Mouse (Mus musculus): Measurements from ENCODE around the gene Flt3l. TPM values are rescaled to one million over a fixed set of nuclear protein-coding genes. Genes with fewer than 3 reads are reported as not detected.
A peak's percentile ranks its signal among the peaks of the same experiment; 100 is the strongest.

The Flt3l gene
- total RNA-seq, 2 experiments from 2014 or later = 17.4 to 22.7 TPM

GRCm38 (mm10) chr7:45147267-45147666 lies 11.0 kb upstream of the Flt3l start:
- ATAC-seq (ENCODE audit: poor library complexity, severe bottlenecking) = no peak

GRCm38 (mm10) chr7:45145460-45145859 lies 9.2 kb upstream of the Flt3l start:
- ATAC-seq (ENCODE audit: poor library complexity, severe bottlenecking) = no peak

GRCm38 (mm10) chr7:45144368-45145174 lies 8.3 kb upstream of the Flt3l start:
- no peak for ATAC-seq (ENCODE audit: poor library complexity, severe bottlenecking)

GRCm38 (mm10) chr7:45141914-45142313 lies 5.7 kb upstream of the Flt3l start:
- no peak for ATAC-seq (ENCODE audit: poor library complexity, severe bottlenecking)

GRCm38 (mm10) chr7:45141319-45141718 lies 5.1 kb upstream of the Flt3l start:
- ATAC-seq (ENCODE audit: poor library complexity, severe bottlenecking) = no peak

- no peak for ATAC-seq (ENCODE audit: poor library complexity, severe bottlenecking)
Measured at GRCm38 (mm10) chr7:45139904-45140723, 3.9 kb upstream of the Flt3l start.

GRCm38 (mm10) chr7:45138403-45138802 lies 2.2 kb upstream of the Flt3l start:
- ATAC-seq (ENCODE audit: poor library complexity, severe bottlenecking) = no peak

GRCm38 (mm10) chr7:45137171-45138006 lies 1.2 kb upstream of the Flt3l start:
- peak; percentile 39 for ATAC-seq (ENCODE audit: poor library complexity, severe bottlenecking)

GRCm38 (mm10) chr7:45135370-45135769 lies 862 bp downstream of the Flt3l start:
- ATAC-seq (ENCODE audit: poor library complexity, severe bottlenecking) = no peak

- ATAC-seq (ENCODE audit: poor library complexity, severe bottlenecking) = peak; percentile 21; the same call in 1 of the 2 replicates
Measured at GRCm38 (mm10) chr7:45134544-45135026, 1.6 kb downstream of the Flt3l start.

- ATAC-seq (ENCODE audit: poor library complexity, severe bottlenecking) = no peak
Measured at GRCm38 (mm10) chr7:45133446-45134159, 2.6 kb downstream of the Flt3l start.

- no peak for ATAC-seq (ENCODE audit: poor library complexity, severe bottlenecking)
Measured at GRCm38 (mm10) chr7:45131850-45132249, 4.4 kb downstream of the Flt3l start.

- ATAC-seq (ENCODE audit: poor library complexity, severe bottlenecking) = no peak
Measured at GRCm38 (mm10) chr7:45129776-45130512, 6.3 kb downstream of the Flt3l start.

- ATAC-seq (ENCODE audit: poor library complexity, severe bottlenecking) = 0 out of 2 replicates have a peak, but pooled peaks have one; percentile 0
Measured at GRCm38 (mm10) chr7:45129318-45129717, 6.9 kb downstream of the Flt3l start.

- peak; percentile 77 for ATAC-seq (ENCODE audit: poor library complexity, severe bottlenecking)
Measured at GRCm38 (mm10) chr7:45128624-45129246, 7.5 kb downstream of the Flt3l start, which contains the start of gene Rpl13a. Rpl13a (minus strand) TSS chr7:45128761.

GRCm38 (mm10) chr7:45127700-45128224 lies 8.5 kb downstream of the Flt3l start:
- ATAC-seq (ENCODE audit: poor library complexity, severe bottlenecking) = no peak

- no peak for ATAC-seq (ENCODE audit: poor library complexity, severe bottlenecking)
Measured at GRCm38 (mm10) chr7:45126844-45127699, 9.2 kb downstream of the Flt3l start.
